In the genomic region with DNA sequence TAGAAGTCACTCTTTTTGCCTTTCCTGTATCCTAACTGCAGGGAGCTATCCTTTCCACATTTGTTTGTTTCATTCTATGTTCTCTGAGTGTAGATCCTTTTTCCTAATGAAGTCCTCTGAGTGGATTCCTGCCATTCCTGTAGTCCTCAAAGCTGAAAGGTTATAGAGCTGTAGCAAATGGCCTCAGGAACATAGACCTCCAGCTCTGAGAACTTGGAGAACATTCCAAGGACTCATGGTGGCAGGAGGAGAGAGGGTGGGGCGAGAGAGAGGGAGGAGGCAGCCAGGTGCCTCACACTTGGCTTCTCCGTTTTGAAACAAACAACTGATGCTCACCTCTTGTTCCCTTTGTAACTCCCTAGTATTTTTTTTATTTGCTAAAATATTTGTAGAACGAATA, we compare ENCODE assay signal across 9 mouse cellular contexts.
"Had no signal": no experiment of that assay in that cellular context is flagged by ENCODE, and none has a peak within 500 bp of the region (broad histone marks: within the 10 kb centered on the region; RNA-seq: fewer than 3 reads in every experiment).

No protein-coding gene starts in this region.

- H3K9me3 ChIP-seq: limb, embryonic 15.5 days; liver, embryonic 12.5 days; midbrain, embryonic 13.5 days; neural tube, embryonic 15.5 days had no signal

- H3K4me3 ChIP-seq: limb, embryonic 15.5 days; liver, embryonic 12.5 days; midbrain, embryonic 13.5 days; myocyte; neural tube, embryonic 15.5 days had no signal

- H3K4me1 ChIP-seq: limb, embryonic 15.5 days; liver, embryonic 12.5 days had no signal

- H3K27me3 ChIP-seq: limb, embryonic 15.5 days; midbrain, embryonic 13.5 days; neural tube, embryonic 15.5 days had no signal

- H3K27ac ChIP-seq: limb, embryonic 15.5 days; liver, embryonic 12.5 days; midbrain, embryonic 13.5 days; neural tube, embryonic 15.5 days had no signal

- H3K36me3 ChIP-seq: limb, embryonic 15.5 days had no signal

- DNase-seq: kidney, postnatal 14 days; thymus, postnatal 36 days had no signal

- H3K4me2 ChIP-seq: limb, embryonic 15.5 days; liver, embryonic 12.5 days; midbrain, embryonic 13.5 days; neural tube, embryonic 15.5 days had no signal

- H3K9ac ChIP-seq: limb, embryonic 15.5 days; liver, embryonic 12.5 days; midbrain, embryonic 13.5 days; neural tube, embryonic 15.5 days had no signal

- ATAC-seq: inflammation-experienced regulatory T-cells, adult 6 months; intestine, postnatal 0 days; liver, embryonic 12.5 days; midbrain, embryonic 13.5 days had no signal
